Mouse (Mus musculus) liver, embryonic 13.5 days (tissue): Measurements from ENCODE around the gene Myo9b. TPM values are rescaled to one million over a fixed set of nuclear protein-coding genes. Genes with fewer than 3 reads are reported as not detected.

ENCODE experiments used
- ATAC-seq: fragments of 200-750 bp; cut with Nextera tagmentation; 2 replicates; pipeline ENCODE4 v1.8.0; 2017; ENCODE audit warnings: low read depth, mild to moderate bottlenecking, moderate number of reproducible peaks, moderate library complexity
- DNase-seq: peaks from one replicate; pipeline ENCODE4 v3.0.0; 2022
- H3K27ac ChIP-seq: fragments of 300-500 bp; sonication (generic); 2 replicates; pipeline ENCODE4 v1.5.1; 2015; ENCODE audit warnings: moderate library complexity, mild to moderate bottlenecking, inconsistent platforms
- H3K27me3 ChIP-seq: fragments of 300-500 bp; sonication (generic); 2 replicates; pipeline ENCODE4 v1.6.1; 2015; ENCODE audit warnings: mild to moderate bottlenecking, inconsistent platforms
- H3K36me3 ChIP-seq: fragments of 300-500 bp; sonication (generic); 2 replicates; pipeline ENCODE4 v1.6.1; 2015; ENCODE audit warnings: mild to moderate bottlenecking, inconsistent platforms
- H3K4me1 ChIP-seq: fragments of 300-500 bp; sonication (generic); replicated peaks from 2 replicates; pipeline ENCODE4 v1.6.1; 2015; ENCODE audit warnings: inconsistent platforms
- H3K4me2 ChIP-seq: fragments of 300-500 bp; sonication (generic); 2 replicates; pipeline ENCODE4 v1.6.1; 2015; ENCODE audit warnings: inconsistent platforms, mild to moderate bottlenecking, moderate library complexity
- H3K4me3 ChIP-seq: fragments of 300-500 bp; sonication (generic); replicated peaks from 2 replicates; pipeline ENCODE4 v1.5.1; 2015; ENCODE audit warnings: mild to moderate bottlenecking, inconsistent platforms
- H3K9ac ChIP-seq: fragments of 300-500 bp; sonication (generic); 2 replicates; pipeline ENCODE4 v1.6.1; 2015; ENCODE audit warnings: mild to moderate bottlenecking, inconsistent platforms
- H3K9me3 ChIP-seq: fragments of 300-500 bp; sonication (generic); replicated peaks from 2 replicates; pipeline ENCODE4 v1.6.1; 2016; ENCODE audit warnings: inconsistent platforms
- WGBS: fragments of 180-500 bp; shearing (Covaris S2); methylation state at CpG from one replicate; pipeline ENCODE4 v1.1.7; 2015; ENCODE audit not compliant: insufficient replicate concordance; 5-methylcytosine and 5-hydroxymethylcytosine counted together
- polyA plus RNA-seq: library from polyadenylated mRNA; unstranded; fragments of >200 nt; fragmentation: Nextera tagmentation; extraction: Ambion mirVana; gene quantifications from 2 replicates; pipeline ENCODE4 v1.2.1, GENCODE M21; 2015

The Myo9b gene
- polyA plus RNA-seq, 1 experiment from 2014 or later: 6.8 TPM

DNA sequence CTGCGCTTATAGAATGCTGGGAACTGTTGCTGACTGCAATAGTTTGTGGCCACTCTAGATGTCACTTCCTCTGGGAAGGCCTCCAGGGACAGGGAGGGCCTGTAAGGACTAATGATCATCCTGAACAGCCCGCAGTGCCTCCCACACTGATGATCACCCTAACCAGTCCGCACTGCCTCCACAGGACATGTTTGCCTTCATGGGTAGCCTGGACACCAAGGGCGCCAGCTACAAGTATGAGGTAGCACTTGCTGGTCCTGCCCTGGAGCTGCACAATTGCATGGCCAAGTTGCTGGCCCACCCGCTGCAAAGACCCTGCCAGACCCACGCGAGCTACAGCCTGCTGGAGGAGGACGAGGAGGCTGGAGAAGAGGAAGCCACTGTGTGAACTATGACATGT is 131.5 kb downstream of the Myo9b start:
- Histone ChIP-seq H3K27me3 (no peaks in the 10 kb centered on the region), H3K4me2 (no peak overlapping the region), H3K36me3 (peaks cover 41% of the 10 kb centered on the region), H3K9ac (no peak overlapping the region), H3K4me1 (peaks cover 41% of the 10 kb centered on the region), H3K27ac (0 out of 2 replicates have a peak overlapping the region, but pooled peaks have one; percentile 20), H3K9me3 (no peaks in the 10 kb centered on the region), H3K4me3 (no peak overlapping the region)
- 75% methylated on average over 8 of the region's 8 CpGs for WGBS
- DNase-seq (no peak), ATAC-seq (no peak)

GRCm38 (mm10) chr8:71404951-71405351 is 132.4 kb downstream of the Myo9b start:
- WGBS: 69% methylated on average over 9 of the region's 9 CpGs
- Histone ChIP-seq H3K4me1 (peaks cover 41% of the 10 kb centered on the region), H3K4me2 (peak overlapping the region; percentile 89), H3K9me3 (no peaks in the 10 kb centered on the region), H3K27me3 (no peaks in the 10 kb centered on the region), H3K36me3 (peaks cover 43% of the 10 kb centered on the region), H3K4me3 (peak overlapping the region; percentile 98), H3K27ac (peak overlapping the region; percentile 77), H3K9ac (peak overlapping the region; percentile 98)
- ATAC-seq (no peak), DNase-seq (no peak)

GRCm38 (mm10) chr8:71405401-71406098 is 133.0 kb downstream of the Myo9b start, which contains the start of gene Ankle1:
Gene Ankle1 (plus strand): TSS chr8:71406010.
- H3K36me3 ChIP-seq: peaks cover 43% of the 10 kb centered on the region
- peak; percentile 87 for ATAC-seq
- H3K4me3 ChIP-seq: peak within 1 kb of the TSS; percentile 98
- no peaks in the 10 kb centered on the region for H3K27me3 ChIP-seq
- H3K4me2 ChIP-seq: peak within 1 kb of the TSS; percentile 89
- no peaks in the 10 kb centered on the region for H3K9me3 ChIP-seq
- peak within 1 kb of the TSS; percentile 98 for H3K9ac ChIP-seq
- 11% methylated on average over 33 of the region's 33 CpGs for WGBS
- peak; percentile 97 for DNase-seq
- H3K27ac ChIP-seq: peak within 1 kb of the TSS; percentile 87
- H3K4me1 ChIP-seq: peaks cover 41% of the 10 kb centered on the region

DNA sequence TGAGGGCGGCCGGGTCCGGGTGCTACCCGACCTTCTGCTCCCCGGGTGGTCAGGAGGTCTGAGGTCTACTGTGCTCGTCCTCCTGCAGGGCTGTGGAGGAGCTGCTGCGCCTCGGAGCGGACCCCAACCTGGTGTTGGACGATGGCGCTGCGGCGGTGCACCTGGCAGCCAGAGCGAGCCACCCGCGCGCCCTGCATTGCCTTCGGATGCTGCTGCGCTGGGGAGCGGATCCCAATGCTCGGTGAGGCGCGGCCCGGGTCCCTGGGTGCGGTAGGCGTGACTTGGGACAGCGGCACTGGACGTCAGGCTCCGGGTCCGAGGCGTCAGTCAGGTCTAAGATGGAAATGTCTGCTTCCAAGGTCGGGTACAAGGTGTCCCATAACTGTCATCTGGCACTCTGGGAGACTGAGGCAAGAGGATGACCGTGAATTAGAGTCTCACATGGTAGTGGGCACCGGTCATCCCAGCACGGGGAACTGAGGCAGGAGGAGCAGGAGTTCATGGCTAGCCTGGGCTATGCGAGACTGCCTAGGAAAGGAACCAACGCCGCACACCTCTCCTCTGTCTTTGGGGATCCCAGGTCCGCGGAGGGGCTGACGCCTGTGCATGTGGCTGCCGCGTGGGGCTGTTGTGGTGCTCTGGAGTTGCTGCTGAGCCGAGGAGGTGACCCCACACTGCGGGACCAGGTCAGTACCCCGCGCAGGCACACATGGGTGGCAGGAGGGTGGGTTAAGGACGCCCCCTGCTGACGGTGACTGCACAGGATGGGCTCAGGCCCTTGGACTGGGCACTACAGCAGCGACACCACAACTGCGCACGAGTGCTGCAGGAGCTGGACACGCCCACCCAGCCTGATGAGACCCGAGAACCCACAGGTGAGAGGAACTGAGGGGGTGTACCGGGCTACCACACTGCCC is 133.8 kb downstream of the Myo9b start:
- Histone ChIP-seq H3K36me3 (peaks cover 37% of the 10 kb centered on the region), H3K4me3 (peak overlapping the region; percentile 98), H3K9ac (peak overlapping the region; percentile 98), H3K4me1 (peaks cover 43% of the 10 kb centered on the region), H3K27ac (peak overlapping the region; percentile 87), H3K27me3 (no peaks in the 10 kb centered on the region), H3K9me3 (no peaks in the 10 kb centered on the region), H3K4me2 (peak overlapping the region; percentile 89)
- ATAC-seq (peak; percentile 77), DNase-seq (peak; percentile 77)
- under 1% methylated on average over 55 of the region's 55 CpGs for WGBS

- 90% methylated on average over 14 of the region's 14 CpGs for WGBS
- no peaks in the 10 kb centered on the region for H3K9me3 ChIP-seq
- peak overlapping the region; percentile 98 for H3K9ac ChIP-seq
- DNase-seq: no peak
- peaks cover 35% of the 10 kb centered on the region for H3K36me3 ChIP-seq
- peak overlapping the region; percentile 98 for H3K4me3 ChIP-seq
- peaks cover 49% of the 10 kb centered on the region for H3K4me1 ChIP-seq
- no peaks in the 10 kb centered on the region for H3K27me3 ChIP-seq
- ATAC-seq: no peak
- H3K4me2 ChIP-seq: peak overlapping the region; percentile 89
- no peak overlapping the region; the same call in 1 of the 2 replicates for H3K27ac ChIP-seq
Measured at GRCm38 (mm10) chr8:71407441-71407840, 134.9 kb downstream of the Myo9b start.

DNA sequence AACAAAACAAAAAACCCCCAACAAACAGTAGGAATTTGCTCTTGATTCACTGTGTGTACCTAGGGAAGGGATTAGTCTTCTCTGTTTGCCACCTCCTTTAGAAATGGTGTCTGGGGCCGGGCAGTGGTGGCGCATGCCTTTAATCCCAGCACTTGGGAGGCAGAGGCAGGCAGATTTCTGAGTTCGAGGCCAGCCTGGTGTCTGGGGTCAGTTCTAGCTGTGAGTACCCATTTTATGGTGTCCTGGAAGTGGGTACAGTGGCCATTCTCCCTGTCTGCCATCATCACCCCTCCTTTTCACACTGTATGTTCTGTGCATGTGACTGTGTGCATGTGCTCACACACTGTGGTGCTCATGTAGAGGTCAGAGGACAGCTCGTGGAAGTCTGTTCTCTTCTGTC is 135.7 kb downstream of the Myo9b start:
- no peak overlapping the region for H3K9ac ChIP-seq
- H3K4me1 ChIP-seq: peaks cover 49% of the 10 kb centered on the region
- H3K36me3 ChIP-seq: peaks cover 35% of the 10 kb centered on the region
- H3K27me3 ChIP-seq: no peaks in the 10 kb centered on the region
- H3K27ac ChIP-seq: no peak overlapping the region; the same call in 1 of the 2 replicates
- no peak overlapping the region for H3K4me3 ChIP-seq
- ATAC-seq: no peak
- no peak overlapping the region for H3K4me2 ChIP-seq
- no peak for DNase-seq
- H3K9me3 ChIP-seq: no peaks in the 10 kb centered on the region
- 96% methylated on average over 4 of the region's 4 CpGs for WGBS

Other genes with a start within 250 kb of the Myo9b start
- 57.4 and 61.4 TPM in 2 replicates for gene Haus8, start 220 bp downstream of the Myo9b start, polyA plus RNA-seq
- 52.1 and 55.8 TPM in 2 replicates for gene Use1, start 94.1 kb downstream of the Myo9b start, polyA plus RNA-seq
- gene Ocel1, start 98.6 kb downstream of the Myo9b start, polyA plus RNA-seq: 4.3 and 4.4 TPM in 2 replicates
- 18.8 and 19.2 TPM in 2 replicates for gene Nr2f6, start 109.2 kb downstream of the Myo9b start, polyA plus RNA-seq
- gene Ushbp1, start 123.1 kb downstream of the Myo9b start, polyA plus RNA-seq: 2.6 and 2.8 TPM in 2 replicates
- gene Babam1, start 124.1 kb downstream of the Myo9b start, polyA plus RNA-seq: 65.1 and 74.8 TPM in 2 replicates
- 39.5 and 40.9 TPM in 2 replicates for gene Ankle1, start 133.3 kb downstream of the Myo9b start, polyA plus RNA-seq
- gene Abhd8, start 190.9 kb downstream of the Myo9b start, polyA plus RNA-seq: 12.3 and 13.2 TPM in 2 replicates
- gene Mrpl34, start 192.2 kb downstream of the Myo9b start, polyA plus RNA-seq: 154 and 157 TPM in 2 replicates
- 50.9 and 51.6 TPM in 2 replicates for gene Dda1, start 196.5 kb downstream of the Myo9b start, polyA plus RNA-seq
- gene Ano8, start 213.2 kb downstream of the Myo9b start, polyA plus RNA-seq: 0.12 and 0.14 TPM in 2 replicates
- gene Gtpbp3, start 215.4 kb downstream of the Myo9b start, polyA plus RNA-seq: 6.8 and 7.3 TPM in 2 replicates
- 24.3 and 28.4 TPM in 2 replicates for gene Plvap, start 239.0 kb downstream of the Myo9b start, polyA plus RNA-seq